Mouse (Mus musculus) liver, postnatal 0 days (tissue): Measurements from ENCODE around the gene Gm20388.

Experiments used
- CTCF ChIP-seq: sonication (generic); IDR thresholded peaks from 2 replicates; pipeline ENCODE4 v1.5.1; 2016; ENCODE audit warnings: antibody characterized with exemption, low read depth
- EP300 ChIP-seq: IDR thresholded peaks from 2 replicates; pipeline ENCODE4 v1.6.1; 2016; ENCODE audit warnings: antibody characterized with exemption, low read depth, mild to moderate bottlenecking

GRCm38 (mm10) chr8:122269404-122269803 is 2358.8 kb downstream of the Gm20388 start:
- TF ChIP-seq CTCF (peak; percentile 98), EP300 (no peak)
